Mouse (Mus musculus): ENCODE measurements around the gene Sult6b2. TPM values are rescaled to one million over a fixed set of nuclear protein-coding genes. Genes with fewer than 3 reads are reported as not detected.

Sult6b2 gene
- polyA plus RNA-seq, 1 experiment from 2014 or later, result not detected

DNA sequence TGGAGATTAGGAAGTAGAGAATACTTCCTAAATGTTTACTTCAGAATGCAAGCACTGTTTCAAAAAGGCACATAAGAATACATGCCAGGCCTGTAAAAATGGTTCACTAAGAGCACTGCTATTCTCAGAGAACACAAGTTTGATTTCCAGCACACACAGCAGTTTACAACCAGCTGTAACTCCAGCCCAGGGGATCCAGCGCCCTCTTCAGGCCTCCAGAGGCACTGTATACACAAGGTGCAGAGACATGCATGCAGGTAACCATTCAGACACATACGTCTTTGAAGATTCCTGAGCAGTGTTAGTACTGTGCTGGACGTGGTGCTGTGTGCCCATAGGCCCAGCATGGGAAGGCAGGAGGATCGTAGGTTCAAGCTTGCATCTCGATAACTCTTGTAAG, 30.7 kb downstream of the Sult6b2 start:
- WGBS, result 93% methylated on average over 5 of the region's 5 CpGs

DNA sequence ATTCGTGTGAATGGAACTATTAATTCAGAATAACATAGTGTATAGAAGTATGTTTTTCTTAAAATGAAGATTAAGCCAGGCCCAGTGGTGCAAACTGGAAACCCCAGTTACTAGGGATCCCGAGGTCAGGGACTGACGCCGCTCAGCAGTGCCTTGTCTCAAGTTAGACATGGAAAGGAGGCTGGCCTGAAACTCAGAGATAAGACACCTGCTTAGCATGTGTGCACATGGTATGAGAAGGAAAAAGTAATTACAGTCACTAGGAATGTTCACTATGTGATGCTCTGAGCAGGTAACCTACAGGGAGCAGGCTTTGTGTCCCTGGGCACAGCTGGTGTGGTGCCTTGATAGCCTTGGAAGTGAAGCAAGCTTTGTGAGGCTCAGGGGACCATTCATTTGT, 32.7 kb downstream of the Sult6b2 start:
- 91% methylated on average over 4 of the region's 4 CpGs for WGBS
- Histone ChIP-seq H3K36me3 (peaks cover 76% of the 10 kb centered on the region), H3K4me2 (replicated peaks) (no peak overlapping the region), H3K9me3 (no peaks in the 10 kb centered on the region), H3K9ac (no peak overlapping the region), H3K27ac (no peak overlapping the region), H3K27me3 (no peaks in the 10 kb centered on the region), H3K4me3 (no peak overlapping the region), H3K4me1 (no peaks in the 10 kb centered on the region)
- ATAC-seq (ENCODE audit: insufficient number of reproducible peaks, insufficient read depth, low FRiP score, low TSS enrichment), result no peak

More for the DNA sequence above, 30.7 kb downstream of the Sult6b2 start:
- Histone ChIP-seq H3K4me3 (no peak overlapping the region), H3K4me2 (replicated peaks) (no peak overlapping the region), H3K9me3 (no peaks in the 10 kb centered on the region), H3K27ac (no peak overlapping the region), H3K36me3 (peaks cover 61% of the 10 kb centered on the region), H3K9ac (no peak overlapping the region), H3K27me3 (no peaks in the 10 kb centered on the region), H3K4me1 (no peaks in the 10 kb centered on the region)
- ATAC-seq (ENCODE audit: insufficient number of reproducible peaks, insufficient read depth, low FRiP score, low TSS enrichment), result no peak

DNA sequence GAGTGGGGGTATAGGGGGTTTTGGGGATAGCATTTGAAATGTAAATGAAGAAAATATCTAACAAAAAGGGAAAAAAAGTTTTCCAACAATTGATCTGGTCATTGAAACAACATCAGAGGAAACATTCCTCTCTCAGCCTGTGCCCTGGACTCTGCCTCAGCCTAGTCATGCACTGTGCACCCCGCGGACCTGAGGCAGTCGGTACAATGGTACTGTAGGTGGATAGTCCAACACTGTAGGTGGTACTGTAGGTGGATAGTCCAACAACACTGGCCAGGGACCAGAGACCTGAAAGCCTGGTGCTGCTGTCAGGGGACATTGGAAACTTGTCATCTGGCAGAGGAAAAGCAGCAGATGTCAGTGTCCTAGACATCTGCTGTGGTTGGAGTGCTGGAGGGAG, 34.4 kb downstream of the Sult6b2 start:
- Histone ChIP-seq H3K9ac (no peak overlapping the region), H3K9me3 (no peaks in the 10 kb centered on the region), H3K27me3 (no peaks in the 10 kb centered on the region), H3K36me3 (peaks cover 83% of the 10 kb centered on the region), H3K4me2 (replicated peaks) (no peak overlapping the region), H3K4me3 (no peak overlapping the region), H3K4me1 (no peaks in the 10 kb centered on the region), H3K27ac (no peak overlapping the region)
- no peak for ATAC-seq (ENCODE audit: insufficient number of reproducible peaks, insufficient read depth, low FRiP score, low TSS enrichment)
- WGBS, result 98% methylated on average over 3 of the region's 3 CpGs

DNA sequence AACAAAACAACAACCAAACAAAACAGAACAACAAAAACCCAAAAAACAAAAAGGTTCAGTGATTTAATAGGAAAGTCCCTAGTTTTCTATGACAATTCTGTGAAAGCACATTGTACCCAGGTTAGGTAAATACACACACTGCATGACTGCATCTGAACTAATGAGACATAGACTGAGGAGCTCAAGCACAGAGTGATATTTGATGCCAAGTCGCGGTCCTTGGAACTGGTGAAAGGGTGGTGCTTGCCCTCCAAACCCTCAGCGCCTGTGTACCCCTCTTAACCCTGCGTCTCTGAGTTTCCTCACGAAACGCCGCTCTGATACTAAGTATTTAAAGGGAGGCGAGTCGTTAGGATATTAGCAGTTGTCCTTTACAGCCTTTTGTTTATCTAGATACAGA, 37.0 kb downstream of the Sult6b2 start:
- no peak overlapping the region for H3K4me2 ChIP-seq (replicated peaks)
- H3K36me3 ChIP-seq, result peaks cover 68% of the 10 kb centered on the region
- H3K9ac ChIP-seq, result no peak overlapping the region
- ATAC-seq (ENCODE audit: insufficient number of reproducible peaks, insufficient read depth, low FRiP score, low TSS enrichment), result no peak
- H3K9me3 ChIP-seq, result no peaks in the 10 kb centered on the region
- H3K27me3 ChIP-seq, result no peaks in the 10 kb centered on the region
- no peak overlapping the region for H3K27ac ChIP-seq
- H3K4me3 ChIP-seq, result no peak overlapping the region
- no peaks in the 10 kb centered on the region for H3K4me1 ChIP-seq
- 87% methylated on average over 9 of the region's 9 CpGs for WGBS

DNA sequence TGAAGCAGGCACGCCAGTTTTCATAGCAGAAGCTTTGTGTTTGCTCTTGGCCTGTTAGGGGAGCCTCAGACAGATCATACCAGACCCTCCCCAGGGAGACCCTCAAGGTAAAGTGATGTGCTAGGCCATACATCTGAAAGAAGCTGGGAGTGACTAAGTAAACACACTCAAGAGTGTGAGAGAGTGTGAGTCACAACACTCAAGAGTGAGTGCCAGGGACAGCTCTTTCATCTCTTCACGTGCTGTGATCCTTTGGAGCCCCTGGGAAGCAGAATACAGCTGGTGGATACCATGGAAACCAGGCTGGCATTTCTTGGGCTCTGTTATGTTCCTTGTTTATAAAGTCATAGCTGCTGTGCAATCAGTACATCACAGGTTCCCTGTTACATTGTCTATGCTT, 39.4 kb downstream of the Sult6b2 start:
- Histone ChIP-seq H3K9me3 (no peaks in the 10 kb centered on the region), H3K4me2 (replicated peaks) (no peak overlapping the region), H3K4me1 (no peaks in the 10 kb centered on the region), H3K27ac (no peak overlapping the region), H3K9ac (no peak overlapping the region), H3K4me3 (no peak overlapping the region), H3K36me3 (peaks cover 50% of the 10 kb centered on the region), H3K27me3 (no peaks in the 10 kb centered on the region)
- WGBS, result 90% methylated on average over 2 of the region's 2 CpGs
- ATAC-seq (ENCODE audit: insufficient number of reproducible peaks, insufficient read depth, low FRiP score, low TSS enrichment), result no peak

DNA sequence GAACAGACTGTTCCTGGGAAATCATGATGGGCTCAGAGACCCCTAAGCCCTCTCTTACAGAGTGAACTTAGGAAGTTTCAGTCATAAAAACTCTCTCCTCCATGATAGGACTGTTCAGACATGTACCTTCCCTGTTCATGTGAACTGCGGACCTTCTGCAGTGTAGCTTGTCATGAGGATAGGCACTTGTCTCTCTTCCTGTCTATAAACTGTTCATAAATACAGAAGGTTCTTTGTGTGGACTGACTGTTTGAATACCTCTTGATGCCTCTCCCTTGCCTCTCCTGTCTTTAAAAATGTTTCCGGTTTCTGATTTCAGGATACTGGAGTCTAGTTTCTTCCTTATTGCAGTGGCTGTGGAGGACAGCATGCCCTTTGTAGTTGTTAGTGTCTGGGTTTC, 44.7 kb downstream of the Sult6b2 start:
- WGBS, result 70% methylated on average over 2 of the region's 2 CpGs
- H3K4me1 ChIP-seq, result peaks cover 25% of the 10 kb centered on the region; the same call in 1 of the 2 replicates

DNA sequence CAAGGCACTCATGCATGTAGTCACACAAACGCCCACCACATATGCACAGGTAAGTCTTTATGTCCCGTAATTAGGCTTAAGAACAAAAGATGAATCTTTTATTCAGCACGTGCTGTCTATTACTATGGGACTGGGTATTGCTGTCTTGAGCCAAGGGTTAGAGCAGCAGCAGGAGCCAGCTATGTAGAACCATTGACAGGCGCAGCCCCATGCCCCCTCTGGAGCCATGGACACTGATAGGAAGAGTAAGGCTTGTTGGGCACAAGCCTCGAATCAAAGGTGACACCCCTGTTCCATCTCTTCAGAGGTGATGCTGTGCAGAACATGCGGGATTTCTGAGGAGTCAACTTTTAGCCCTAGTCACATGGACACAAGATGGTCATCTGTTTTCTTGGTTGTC, 45.7 kb downstream of the Sult6b2 start:
- ATAC-seq (ENCODE audit: insufficient number of reproducible peaks, insufficient read depth, low FRiP score, low TSS enrichment), result no peak
- 93% methylated on average over 6 of the region's 6 CpGs for WGBS
- H3K4me2 ChIP-seq (replicated peaks), result no peak overlapping the region; the same call in 1 of the 2 replicates

More for the DNA sequence above, 44.7 kb downstream of the Sult6b2 start:
- H3K9me3 ChIP-seq, result no peaks in the 10 kb centered on the region
- H3K4me3 ChIP-seq, result no peak overlapping the region
- no peak overlapping the region for H3K27ac ChIP-seq
- H3K36me3 ChIP-seq, result peaks cover 15% of the 10 kb centered on the region
- H3K4me2 ChIP-seq (replicated peaks), result no peak overlapping the region
- no peak overlapping the region for H3K9ac ChIP-seq
- H3K27me3 ChIP-seq, result peaks cover 9% of the 10 kb centered on the region
- ATAC-seq (ENCODE audit: insufficient number of reproducible peaks, insufficient read depth, low FRiP score, low TSS enrichment), result no peak

DNA sequence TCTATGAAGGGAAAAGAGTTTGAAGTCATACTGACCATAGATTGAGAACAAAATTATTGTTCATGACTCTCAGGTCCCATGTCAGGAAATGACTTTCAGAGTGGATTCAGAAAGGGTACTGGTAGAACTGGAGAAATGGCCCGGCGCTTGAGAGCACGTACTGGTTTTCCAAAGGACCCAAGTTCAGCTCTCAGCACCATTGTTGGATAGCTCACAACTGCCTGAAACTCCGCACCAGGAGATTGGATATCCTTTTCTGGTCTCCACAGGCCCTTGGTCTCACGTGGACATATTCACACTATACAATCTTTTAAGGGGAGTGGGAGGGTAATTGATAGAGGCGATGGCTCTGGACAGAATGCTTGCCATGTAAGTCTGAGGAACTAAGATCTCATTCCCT, 46.3 kb downstream of the Sult6b2 start:
- Histone ChIP-seq H3K4me1 (peaks cover 25% of the 10 kb centered on the region; the same call in 1 of the 2 replicates), H3K9me3 (no peaks in the 10 kb centered on the region), H3K27me3 (peaks cover 16% of the 10 kb centered on the region), H3K36me3 (peaks cover 7% of the 10 kb centered on the region; the same call in 1 of the 2 replicates), H3K4me2 (replicated peaks) (peak overlapping the region; percentile 66), H3K27ac (no peak overlapping the region), H3K9ac (no peak overlapping the region), H3K4me3 (peak overlapping the region; percentile 76; the same call in 1 of the 2 replicates)
- WGBS, result 91% methylated on average over 6 of the region's 6 CpGs
- no peak for ATAC-seq (ENCODE audit: insufficient number of reproducible peaks, insufficient read depth, low FRiP score, low TSS enrichment)

More for the DNA sequence above, 45.7 kb downstream of the Sult6b2 start:
- Histone ChIP-seq H3K27ac (no peak overlapping the region), H3K9me3 (no peaks in the 10 kb centered on the region), H3K36me3 (peaks cover 7% of the 10 kb centered on the region; the same call in 1 of the 2 replicates), H3K27me3 (peaks cover 12% of the 10 kb centered on the region), H3K9ac (no peak overlapping the region), H3K4me3 (no peak overlapping the region), H3K4me1 (peaks cover 25% of the 10 kb centered on the region; the same call in 1 of the 2 replicates)

DNA sequence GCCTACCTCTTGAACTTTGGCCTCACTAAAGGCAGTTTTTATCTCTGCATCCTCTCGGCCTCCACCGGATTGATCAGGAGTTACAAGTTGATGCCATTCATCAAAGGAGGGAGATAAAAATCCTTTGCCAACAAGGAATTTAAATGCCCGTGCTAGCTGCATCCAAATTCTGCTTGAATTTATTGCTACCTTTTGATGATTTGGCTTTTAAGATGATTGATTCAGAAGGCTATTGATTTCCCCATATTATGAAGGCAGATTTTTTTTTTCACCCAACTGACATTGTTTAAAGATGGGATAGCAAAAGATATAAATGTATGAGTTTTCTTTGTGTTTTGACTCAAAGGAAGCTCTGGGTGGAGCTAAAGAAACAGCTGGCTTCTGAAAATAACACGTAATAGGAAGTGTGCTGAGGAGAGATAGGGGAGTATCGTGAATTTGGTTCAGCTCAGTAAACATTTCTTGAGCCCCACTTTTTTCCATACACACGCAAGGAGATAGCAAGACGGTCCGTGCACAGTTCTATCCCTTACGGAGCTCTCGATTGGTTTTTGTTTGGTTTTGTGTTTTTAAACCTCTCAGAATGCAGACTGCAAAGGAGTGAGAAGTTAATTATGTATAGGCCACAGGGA, 46.9 kb downstream of the Sult6b2 start:
- H3K9me3 ChIP-seq, result no peaks in the 10 kb centered on the region
- ATAC-seq (ENCODE audit: insufficient number of reproducible peaks, insufficient read depth, low FRiP score, low TSS enrichment), result 0 out of 2 replicates have a peak, but pooled peaks have one; percentile 2
- WGBS, result 54% methylated on average over 10 of the region's 10 CpGs
- peaks cover 7% of the 10 kb centered on the region; the same call in 1 of the 2 replicates for H3K36me3 ChIP-seq
- H3K9ac ChIP-seq, result peak overlapping the region; percentile 80; the same call in 1 of the 2 replicates
- peaks cover 18% of the 10 kb centered on the region for H3K27me3 ChIP-seq
- peak overlapping the region; percentile 66 for H3K4me2 ChIP-seq (replicated peaks)
- no peak overlapping the region for H3K27ac ChIP-seq
- H3K4me1 ChIP-seq, result peaks cover 25% of the 10 kb centered on the region; the same call in 1 of the 2 replicates
- H3K4me3 ChIP-seq, result peak overlapping the region; percentile 76

DNA sequence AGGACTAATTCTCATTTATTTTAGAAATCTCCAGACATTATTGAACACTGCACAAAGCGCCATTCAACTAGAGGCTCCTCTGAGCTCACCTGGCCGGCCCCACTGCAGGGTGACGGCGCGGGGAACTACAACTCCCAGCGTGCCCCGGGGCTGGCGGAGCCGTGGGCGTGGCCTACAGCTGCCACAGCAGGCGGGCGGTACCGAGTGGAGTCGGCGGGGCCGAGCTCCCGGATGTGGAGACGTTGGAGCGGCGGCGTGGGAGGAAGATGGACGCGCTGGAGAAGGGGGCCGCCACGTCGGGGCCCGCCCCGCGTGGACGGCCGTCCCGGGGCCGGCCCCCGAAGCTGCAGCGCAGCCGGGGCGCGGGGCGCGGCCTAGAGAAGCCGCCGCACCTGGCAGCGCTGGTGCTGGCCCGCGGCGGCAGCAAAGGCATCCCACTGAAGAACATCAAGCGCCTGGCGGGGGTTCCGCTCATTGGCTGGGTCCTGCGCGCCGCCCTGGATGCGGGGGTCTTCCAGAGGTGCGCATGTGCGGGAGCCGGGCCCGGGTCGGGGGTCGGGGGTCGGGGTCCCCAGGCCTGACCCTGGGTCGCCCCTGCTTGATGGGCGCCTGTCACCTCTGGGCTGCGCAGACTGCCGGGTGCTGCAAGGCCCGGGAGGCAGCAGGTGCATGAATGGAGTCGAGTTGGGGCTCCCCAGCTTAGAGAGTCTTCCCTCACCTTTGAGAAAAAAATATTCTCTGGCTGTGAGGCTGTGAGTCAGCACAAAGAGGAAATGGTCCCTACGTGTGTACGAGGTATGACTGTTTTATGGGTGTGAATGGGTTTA, 47.6 kb downstream of the Sult6b2 start, which contains the start of gene Cmas:
Gene Cmas (plus strand): TSS at position 180 of the 827 bp plus-strand sequence.
- Histone ChIP-seq H3K27me3 (peaks cover 18% of the 10 kb centered on the region), H3K4me3 (peak within 1 kb of the TSS; percentile 76), H3K9me3 (no peaks in the 10 kb centered on the region), H3K4me2 (replicated peaks) (peak within 1 kb of the TSS; percentile 66), H3K36me3 (peaks cover 7% of the 10 kb centered on the region; the same call in 1 of the 2 replicates), H3K27ac (peak within 1 kb of the TSS; percentile 9), H3K4me1 (peaks cover 25% of the 10 kb centered on the region; the same call in 1 of the 2 replicates), H3K9ac (peak within 1 kb of the TSS; percentile 80)
- WGBS, result under 1% methylated on average over 68 of the region's 68 CpGs
- ATAC-seq (ENCODE audit: insufficient number of reproducible peaks, insufficient read depth, low FRiP score, low TSS enrichment), result peak; percentile 93

DNA sequence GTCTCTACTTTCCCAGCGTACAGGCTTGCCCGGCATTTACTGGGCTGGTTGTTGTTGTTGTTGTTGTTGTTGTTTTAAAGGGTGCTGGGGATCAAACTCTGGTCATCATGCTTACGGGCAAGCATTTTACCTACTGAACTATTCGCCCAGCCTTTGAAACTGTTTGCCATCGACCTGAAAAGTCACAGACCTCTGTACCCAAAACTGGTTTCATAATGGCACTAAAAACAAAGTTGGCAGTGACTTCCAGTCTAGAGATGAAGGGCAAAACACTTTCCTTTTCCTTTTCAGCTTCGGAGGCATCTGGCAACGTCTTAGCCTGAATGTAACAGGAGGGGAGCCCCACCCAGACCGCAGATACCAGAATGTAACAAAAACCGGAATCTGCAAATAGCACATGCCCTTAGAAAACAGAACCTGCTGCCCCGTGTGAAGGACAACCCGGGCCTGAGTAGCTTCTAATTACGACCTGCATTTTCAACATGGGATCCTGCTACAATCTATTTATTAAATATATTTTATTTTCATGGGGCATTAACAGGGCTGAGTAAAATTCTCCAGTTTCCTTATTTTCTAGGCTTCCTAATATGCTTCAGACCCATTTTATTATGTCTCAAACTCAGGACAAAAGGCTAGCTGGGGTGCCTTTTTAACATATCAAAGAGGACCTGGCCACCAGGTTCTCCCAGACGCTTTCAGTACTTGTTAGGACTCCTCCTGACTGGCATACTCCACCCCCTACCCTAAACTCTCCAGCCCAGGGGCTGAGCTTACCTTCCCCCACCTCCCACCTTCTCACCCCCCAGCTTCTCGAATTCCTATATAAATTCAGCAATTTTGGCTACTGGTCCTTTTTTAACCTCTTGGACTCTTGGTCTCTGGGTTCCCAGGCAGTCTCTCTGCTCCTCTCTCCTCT, 51.7 kb downstream of the Sult6b2 start:
- no peaks in the 10 kb centered on the region for H3K9me3 ChIP-seq
- H3K4me2 ChIP-seq (replicated peaks), result no peak overlapping the region
- H3K27me3 ChIP-seq, result peaks cover 18% of the 10 kb centered on the region
- H3K27ac ChIP-seq, result no peak overlapping the region
- H3K9ac ChIP-seq, result no peak overlapping the region
- H3K4me3 ChIP-seq, result no peak overlapping the region
- H3K36me3 ChIP-seq, result no peaks in the 10 kb centered on the region
- WGBS, result 32% methylated on average over 14 of the region's 14 CpGs
- no peak for ATAC-seq (ENCODE audit: insufficient number of reproducible peaks, insufficient read depth, low FRiP score, low TSS enrichment)
- peaks cover 4% of the 10 kb centered on the region; the same call in 1 of the 2 replicates for H3K4me1 ChIP-seq

All from embryonic facial prominence, embryonic 12.5 days (tissue).